Mouse (Mus musculus) urinary bladder, adult 18-20 months (tissue): Measurements from ENCODE around the gene Mrpl2.
A peak's percentile ranks its signal among the peaks of the same experiment; 100 is the strongest.

Experiments used
- DNase-seq, 2 experiments: peaks; one replicate each; pipeline ENCODE4 v3.0.0; 2022; ENCODE audit warnings: low spot score in 2 of 2, mixed read lengths in 2 of 2

The Mrpl2 gene

DNA sequence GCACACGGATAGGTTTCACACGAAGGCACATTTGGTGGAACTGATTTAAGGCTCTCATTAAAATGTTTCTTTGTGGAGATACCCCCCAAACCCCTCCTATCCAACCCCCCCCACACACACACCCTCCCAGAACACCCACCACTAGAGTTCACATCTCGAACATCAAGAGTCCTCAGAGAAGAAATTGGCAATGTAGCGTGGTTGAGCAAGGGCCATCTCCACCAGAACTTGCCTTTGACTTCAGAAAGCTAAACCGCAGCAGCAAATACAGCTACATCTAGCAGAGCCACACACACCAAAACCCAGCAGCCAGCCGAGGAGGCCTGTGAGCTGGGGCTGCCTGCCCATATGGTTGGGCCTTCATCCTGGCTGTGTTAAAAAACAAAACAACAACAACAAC lies 18.6 kb upstream of the Mrpl2 start:
- DNase-seq: no peak

DNA sequence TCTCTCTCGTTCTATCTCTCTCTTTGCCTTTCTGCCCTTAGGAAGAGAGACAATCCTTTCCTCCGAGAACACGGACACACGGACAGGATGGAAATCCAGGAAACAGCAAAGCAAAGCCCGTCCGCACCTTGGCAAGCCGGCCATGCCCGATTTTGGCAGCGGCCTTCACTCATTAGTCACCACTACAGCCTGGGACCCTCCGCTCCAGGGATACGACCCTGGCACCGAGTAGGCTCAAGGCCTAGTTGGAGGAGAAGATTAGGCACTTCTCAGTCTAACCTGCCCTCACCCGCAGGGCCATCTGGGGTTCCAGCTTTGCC lies 17.6 kb upstream of the Mrpl2 start:
- DNase-seq: no peak

DNA sequence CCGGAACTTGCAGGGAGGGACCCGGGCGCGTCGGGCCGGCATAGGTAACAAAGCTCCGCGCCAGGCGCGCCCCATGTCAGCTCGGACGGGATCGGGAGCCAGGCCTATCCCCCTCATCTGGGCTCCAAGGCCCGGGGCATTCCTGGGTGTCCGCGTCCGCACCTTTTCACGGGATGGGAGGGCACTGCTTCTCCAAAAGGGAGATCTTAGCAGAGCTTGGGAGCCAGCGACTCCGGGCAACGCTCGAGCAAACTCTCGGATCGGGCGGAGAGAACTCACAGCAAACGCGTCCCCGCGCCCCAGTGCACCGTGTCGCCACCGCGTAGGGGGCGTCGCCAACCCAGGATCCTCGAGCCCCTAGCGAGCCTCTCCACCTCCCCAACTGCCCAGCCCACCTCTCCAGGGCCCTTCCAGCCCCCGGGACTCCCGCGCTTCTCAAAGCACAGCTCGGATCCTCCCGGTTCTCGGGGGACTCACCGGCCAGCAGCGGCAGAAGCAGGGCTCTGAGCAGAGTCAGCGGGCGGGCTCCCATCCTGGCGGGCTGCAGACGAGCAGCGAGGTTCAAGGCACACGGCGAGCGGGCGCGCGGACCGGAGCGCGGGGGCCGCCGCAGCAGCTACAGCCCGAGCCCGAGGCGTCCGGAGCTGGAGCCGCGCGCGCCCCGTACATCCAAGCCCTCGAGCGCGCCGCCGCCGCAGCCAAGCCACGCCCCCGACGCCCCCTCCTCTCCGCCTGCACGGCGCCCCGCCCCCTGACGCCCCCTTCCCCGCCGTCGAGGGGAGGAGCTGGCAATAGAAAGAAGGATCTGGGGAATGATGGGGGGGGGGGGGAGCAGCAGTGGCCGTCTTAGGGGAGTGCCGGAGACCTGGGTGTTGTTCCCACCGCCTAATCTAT lies 17.0 kb upstream of the Mrpl2 start, which contains the start of gene Ptk7:
Gene Ptk7, minus strand, starts transcription at position 714 of the 894 bp plus-strand sequence.
- peak; percentile 48 to 76 for DNase-seq

DNA sequence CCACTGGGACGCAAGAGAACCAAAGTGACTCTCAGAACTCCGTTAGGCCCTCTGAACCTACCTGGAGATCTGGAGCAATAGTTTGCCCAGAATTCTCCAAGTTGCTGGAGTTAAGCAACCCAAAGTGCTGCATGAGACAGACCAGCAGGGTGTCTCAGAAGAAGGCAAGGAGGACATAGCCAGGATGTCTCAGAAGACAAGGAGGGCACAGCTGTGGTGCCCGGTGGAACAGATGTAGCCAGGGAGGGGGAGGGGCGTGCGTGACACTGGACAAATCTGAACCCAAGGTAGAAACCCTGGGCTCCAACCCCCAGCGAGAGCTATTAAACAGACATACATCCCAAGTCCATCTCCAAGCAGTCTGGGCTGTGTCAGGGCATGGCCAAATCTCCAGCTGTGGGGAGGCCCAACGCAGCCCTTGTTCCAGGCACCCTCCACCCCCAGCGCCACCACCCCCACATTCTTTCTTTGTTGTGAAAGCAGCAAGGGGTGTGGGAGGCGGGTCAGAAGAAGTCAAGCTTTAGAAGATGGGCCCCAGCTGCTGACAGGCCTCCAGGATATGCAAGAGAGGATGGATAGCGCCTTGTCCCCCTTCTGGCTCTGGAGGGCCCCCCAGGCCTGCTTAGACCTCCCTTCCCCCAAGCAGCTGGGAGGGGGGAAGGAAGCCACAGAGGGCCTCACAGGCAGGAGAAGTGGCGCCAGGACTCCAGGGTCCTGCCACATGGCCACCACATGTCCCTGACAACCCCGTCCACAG lies 16.2 kb upstream of the Mrpl2 start:
- peak in 1 of 2 experiments; percentile 68 for DNase-seq

DNA sequence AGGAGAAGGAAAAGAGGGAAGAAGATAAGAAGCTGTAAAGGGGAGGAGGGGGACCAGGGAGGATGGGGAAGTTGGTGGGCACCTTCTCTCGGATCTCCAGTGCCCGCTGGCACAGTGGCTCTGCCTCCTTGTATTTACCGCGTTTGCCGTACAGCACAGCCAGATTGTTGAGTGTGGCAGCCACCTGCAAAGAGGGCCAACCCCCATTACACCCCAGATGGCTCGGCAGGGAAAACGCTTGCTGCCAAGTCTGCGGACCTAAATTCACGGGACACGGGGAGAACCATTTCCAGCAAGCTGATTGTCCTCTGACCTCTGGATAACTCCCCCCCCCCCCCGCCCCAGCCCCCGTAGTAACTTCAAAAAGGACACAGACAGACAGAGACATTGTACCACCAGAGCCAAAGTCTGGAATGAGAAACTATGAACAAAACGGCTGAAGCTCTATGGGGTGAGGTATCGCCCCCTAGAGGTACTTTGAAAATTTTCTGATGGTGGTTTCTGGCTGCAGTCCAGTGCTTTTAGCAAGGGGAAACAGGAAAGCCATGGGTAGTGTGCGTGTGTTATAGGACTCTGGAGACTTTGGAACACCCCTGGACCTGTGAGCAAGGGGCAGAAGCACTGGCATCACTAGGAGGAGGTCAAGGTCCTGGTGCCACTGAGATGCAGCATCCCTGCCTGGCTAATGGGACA lies 9.1 kb upstream of the Mrpl2 start:
- no peak for DNase-seq

DNA sequence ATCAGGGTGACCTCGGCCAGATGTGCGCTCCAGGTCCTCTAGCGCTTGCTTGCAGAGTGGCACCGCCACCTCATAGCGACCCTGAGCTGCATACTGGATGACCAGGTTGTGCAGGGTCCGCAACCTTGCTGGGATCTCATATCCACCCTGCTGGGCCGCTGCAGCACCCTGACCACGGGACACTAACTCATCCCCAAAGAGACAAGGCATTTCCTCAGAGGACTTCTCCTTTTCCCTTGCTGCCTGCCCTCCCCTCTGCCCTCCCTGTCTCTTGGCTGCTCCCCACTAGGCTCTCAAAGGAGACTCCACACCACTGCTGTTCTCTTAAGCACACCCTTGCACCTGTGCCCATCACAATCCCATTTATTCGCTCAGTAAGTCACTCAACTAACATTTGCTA lies 6.1 kb upstream of the Mrpl2 start:
- DNase-seq: no peak

DNA sequence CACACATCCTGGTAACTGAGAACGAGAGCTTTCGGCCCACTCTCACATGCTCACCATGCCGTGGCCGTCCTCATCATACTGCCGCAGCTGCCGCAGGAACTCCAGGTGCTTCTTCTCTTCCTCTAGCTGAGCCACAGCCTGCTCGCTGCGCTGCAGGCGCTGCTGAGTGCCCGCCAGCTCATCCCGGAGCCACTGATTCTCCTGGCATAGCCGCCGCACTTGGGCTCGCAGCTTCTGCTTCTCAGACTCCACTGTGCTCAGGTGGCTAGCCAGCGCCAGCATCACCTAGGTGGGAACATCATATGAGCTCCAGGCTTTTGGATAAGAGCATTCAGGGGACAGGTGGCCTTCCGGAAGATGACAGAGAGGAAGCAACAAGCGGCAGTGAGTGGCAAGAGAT lies 4.0 kb upstream of the Mrpl2 start:
- no peak for DNase-seq

DNA sequence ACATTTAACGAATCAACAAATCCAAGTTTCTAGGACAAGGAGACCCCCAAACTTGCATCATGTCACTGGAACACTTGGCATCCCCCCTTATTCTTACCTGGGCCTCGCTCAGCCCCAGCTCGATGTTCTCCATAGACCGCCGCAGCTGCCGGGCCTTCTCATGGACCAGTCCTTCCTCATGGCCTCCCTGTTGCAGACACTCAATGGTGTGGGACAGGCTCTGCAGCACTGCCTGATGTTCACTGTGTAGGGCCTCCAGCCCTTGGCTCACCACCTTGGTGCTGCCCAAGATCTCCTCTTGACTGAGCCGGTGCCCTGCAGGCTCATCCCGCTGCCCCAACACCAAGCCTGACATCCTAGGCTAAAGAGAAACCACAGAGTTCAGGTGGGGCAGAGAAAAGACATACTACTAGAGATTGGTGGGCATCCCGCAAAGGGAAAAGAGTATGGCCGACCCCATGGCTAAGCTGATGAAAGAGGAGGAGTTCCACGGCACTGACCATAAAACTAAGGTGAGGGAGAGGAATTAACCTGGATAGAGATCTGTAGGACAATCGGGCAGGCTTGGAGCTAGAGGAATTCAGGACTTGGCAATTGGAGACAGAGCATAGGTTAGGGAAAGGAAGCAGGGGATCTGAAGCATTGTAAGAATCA lies 1.8 kb upstream of the Mrpl2 start:
- no peak for DNase-seq

DNA sequence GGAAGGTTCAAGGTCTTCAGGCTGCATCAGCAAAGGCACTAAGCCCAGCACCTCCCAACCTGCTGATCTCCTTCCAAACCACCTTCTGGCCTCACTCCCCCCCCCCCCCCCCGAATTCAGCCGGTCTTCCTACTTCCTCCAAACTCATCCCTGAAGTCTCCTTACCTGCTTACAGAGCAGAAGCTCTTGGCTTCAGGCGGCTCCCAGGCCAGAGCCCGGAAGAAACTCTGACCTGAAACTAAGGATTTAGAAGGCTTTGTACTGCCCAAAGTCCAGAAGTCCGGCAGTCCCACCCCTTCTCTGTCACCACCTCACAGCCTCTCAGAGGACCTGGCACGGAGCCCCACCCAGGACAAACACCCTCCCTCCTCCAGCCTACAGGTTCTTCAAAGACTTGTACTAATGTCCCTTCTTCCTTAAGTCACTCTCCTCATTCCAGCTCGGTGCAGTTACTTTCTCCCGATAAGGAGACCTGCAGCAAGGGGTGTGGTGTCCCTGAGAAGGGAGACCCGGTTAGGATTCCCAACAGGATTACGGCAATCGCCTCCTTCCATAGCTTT lies 1.0 kb upstream of the Mrpl2 start:
- DNase-seq: peak; percentile 55 to 72

DNA sequence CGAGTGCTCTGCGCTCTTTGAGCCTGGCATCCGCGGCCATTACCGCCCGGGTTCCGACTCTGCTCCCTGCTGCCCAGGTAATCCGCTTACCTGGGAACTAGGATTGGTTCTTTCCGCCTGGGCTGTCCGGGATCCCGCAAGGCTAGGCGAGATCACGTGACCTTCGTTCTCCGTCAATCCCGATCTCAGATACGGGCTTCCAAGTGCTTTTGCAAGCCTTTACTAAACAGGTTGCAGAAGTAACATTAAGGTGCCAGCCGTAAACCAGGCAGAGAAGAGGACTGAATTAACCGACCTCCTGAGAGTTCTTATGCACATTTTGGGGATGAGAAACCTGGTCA lies 263 bp downstream of the Mrpl2 start:
- DNase-seq: no peak

DNA sequence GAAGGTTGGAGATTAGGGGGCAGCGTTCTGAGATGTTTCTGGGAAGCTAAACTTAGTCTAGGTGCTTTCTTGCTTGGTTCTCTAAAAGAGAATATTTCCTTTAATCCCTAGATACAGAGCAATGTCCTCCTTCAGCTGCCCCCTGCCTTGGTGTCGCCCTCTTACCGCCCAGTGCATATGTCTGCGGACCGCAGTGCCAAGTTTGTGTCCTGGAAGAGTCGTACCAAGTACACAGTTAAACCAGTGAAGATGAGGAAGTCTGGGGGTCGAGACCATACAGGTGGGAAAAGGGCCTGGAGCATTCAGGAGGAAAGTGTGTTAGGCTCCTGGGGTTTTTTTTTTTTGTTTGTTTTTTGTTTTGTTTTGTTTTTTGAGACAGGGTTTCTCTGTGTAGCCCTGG lies 1.2 kb downstream of the Mrpl2 start:
- DNase-seq: no peak

DNA sequence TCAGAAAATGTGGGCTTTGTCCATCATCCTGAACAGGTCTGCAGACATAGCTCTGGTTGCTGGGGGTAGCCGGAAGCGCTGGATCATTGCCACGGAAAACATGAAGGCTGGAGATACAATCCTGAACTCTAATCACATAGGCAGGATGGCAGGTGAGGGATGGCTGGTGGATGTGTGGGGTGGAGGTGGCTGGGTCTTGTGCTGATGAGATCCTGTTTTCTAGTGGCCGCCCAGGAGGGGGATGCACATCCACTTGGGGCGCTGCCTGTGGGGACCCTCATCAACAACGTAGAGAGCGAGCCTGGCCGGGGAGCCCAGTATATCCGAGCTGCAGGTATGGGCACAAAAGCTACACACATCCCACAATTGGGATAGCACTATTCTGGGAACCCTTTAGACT lies 2.4 kb downstream of the Mrpl2 start:
- no peak for DNase-seq

DNA sequence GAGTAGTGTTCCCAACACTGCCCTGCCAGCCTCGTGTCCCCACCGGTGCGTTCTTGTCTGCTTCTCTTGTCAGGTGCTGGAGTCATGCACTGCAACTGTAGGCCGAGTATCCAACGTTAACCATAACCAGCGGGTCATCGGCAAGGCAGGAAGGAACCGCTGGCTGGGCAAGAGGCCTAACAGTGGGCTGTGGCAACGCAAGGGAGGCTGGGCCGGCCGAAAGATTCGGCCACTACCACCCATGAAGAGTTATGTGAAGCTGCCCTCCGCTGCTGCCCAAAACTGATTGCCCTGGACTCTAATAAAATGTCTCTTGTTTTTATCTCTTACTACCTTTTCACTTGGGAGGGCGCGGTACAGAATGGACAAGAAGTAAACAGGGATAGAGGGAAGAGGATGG lies 3.8 kb downstream of the Mrpl2 start:
- DNase-seq: no peak

DNA sequence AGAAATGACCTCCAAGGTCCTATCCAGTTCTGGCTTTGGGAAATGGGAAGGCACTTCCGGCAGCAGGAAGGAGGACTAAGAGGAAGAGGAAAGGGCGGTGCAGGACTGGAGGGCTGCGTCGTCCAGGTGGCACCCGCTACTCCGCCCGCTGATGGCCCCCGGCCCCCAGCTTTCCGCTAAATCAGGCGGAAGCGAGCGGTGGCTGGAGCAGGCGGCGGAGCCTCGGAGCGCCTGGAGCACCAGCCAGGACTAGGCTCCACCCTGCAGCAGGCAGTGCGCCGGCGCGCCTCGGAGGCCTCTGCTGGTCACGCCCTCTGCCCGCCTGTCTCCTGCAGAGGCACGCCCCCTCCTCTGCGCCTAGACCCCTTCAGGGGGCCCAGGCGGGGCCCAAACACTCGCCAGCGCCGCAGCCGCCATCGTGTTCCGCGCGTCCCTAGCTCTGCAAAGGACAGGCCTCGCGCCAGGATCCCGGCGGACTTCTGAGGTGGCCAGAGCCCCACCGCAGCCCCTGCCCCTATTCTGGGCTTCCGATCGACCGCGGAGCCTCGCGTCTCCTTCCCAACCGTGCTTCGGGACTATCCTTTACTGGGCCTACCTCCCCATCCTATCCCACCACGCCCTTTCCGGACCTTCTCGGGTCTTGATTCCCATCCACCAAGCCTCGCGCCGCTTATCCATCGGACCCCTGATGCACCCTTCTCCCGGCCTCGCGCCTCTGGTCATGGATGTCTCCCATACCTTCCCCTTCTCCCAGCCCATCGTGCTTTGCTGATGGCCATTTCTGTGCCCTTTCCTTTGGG lies 4.4 kb downstream of the Mrpl2 start, which contains the start of gene Cul7:
Gene Cul7, plus strand, starts transcription at position 106 of the 800 bp plus-strand sequence.
- peak; percentile 87 to 88 for DNase-seq

DNA sequence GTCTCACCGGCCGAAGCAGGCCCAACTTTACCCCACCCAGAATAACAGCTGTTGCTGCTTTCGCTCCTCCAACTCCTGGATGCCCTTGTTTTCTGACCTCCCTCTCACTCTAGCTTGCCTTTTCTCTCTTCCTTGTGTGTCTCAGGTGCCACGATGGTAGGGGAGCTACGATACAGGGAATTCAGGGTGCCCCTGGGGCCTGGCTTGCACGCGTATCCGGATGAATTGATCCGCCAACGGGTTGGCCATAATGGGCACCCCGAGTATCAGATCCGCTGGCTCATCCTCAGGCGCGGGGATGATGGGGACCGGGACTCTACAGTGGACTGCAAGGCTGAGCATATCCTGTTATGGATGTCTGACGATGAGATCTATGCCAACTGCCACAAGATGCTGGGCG lies 5.3 kb downstream of the Mrpl2 start:
- peak in 1 of 2 experiments; percentile 9 for DNase-seq

DNA sequence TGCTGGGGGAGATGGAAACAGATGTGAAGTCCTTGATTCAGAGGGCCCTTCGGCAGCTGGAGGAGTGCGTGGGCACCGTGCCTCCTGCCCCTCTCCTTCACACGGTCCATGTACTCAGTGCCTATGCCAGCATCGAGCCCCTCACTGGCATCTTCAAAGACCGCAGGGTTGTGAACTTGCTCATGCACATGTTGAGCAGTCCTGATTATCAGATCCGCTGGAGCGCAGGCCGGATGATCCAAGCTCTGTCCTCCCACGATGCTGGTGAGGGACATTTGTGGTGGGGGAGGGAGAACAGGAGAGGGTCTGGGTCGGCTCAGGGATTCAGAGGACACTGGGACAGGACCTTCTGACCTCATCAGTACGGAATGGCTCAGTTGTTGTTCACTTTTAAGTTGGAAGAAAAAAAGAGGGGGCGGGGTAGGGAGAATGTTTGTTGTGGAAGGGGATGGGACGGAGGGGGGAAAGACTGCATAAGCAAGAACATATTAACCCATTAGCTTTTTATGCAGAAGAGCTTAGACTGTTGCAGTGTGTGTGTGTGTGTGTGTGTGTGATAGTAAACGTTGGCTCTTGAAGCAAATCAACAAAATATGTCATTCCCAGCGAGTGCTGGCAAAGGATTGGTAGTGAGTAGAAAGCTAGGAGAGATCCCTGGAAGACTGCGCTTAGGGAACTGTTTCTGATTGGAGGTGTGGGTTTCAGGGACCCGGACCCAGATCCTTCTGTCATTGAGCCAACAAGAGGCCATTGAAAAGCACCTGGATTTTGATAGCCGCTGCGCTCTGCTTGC lies 5.9 kb downstream of the Mrpl2 start:
- DNase-seq: no peak

DNA sequence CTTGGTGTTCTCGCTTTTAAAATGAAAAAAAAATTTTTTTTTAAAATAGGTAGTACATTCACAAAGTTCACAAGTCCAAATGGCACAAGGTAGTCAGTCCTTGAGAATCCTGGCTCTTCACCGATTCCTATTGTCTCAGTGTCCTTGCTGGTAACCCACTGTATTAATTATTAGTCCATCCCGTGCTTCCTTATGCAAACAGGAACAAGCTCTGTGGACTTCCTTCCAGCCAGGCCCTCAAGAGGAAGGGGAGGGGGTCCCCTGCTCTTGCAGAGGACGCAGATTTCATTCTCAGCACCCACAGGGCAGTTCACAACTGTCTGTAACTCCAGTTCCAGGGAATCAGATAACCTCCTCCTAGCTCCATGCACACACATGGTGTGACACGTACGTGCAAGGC lies 10.0 kb downstream of the Mrpl2 start:
- DNase-seq: no peak

DNA sequence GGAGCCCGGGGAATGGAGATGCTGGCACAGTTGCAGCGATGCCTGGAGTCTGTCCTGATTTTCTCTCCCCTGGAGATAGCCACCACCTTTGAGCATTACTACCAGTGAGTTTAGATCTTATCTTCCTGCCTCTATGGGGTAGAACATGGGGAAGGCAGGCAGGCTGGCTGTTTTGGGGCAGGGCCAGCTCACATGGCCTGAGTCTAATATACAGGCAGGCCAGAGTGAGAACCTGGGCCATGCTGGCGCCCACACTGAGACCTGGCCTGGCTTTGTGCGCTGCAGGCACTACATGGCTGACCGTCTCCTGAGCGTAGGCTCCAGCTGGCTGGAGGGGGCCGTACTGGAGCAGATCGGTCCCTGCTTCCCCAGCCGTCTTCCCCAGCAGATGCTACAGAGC lies 15.3 kb downstream of the Mrpl2 start:
- DNase-seq: no peak

DNA sequence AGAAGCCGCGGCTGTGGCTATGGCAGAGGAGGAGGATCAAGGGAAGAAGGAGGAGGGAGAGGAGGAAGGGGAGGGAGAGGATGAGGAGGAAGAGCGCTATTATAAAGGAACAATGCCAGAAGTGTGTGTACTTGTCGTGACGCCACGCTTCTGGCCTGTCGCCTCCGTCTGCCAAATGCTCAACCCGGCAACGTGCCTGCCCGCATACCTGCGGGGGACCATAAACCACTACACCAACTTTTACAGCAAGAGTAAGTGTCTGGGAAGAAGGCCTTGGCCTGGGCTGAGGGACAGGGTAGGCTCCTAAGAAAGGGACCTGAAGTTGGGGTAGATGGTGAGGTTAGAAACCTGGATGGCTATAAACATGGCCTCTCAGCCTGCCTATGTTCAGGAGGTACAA lies 16.0 kb downstream of the Mrpl2 start:
- DNase-seq: no peak

DNA sequence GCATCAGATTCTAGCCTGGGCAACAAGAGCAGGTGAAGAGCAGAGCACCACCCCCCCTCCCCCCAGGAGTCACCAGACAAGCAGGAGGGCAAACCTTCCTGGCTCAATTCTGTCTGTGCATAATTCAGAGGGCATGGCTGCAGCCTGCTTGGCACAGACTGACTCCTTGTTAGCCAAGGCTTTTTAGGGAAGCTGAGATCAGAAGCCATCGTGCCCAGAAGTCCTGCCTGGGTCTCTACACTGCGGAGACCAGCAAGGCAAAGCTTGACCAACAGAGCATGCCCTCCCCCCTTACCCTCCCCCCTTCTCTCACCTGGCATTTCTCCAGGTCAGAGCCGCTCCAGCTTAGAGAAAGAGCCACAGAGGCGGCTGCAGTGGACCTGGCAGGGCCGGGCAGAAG lies 16.7 kb downstream of the Mrpl2 start:
- DNase-seq: no peak
